Mouse (Mus musculus) layer of hippocampus, adult 2 months (tissue): ENCODE results near the gene Ncbp1. TPM values are rescaled to one million over a fixed set of nuclear protein-coding genes. Genes with fewer than 3 reads are reported as not detected.
"Not testable (repeated sequence)": the region's sequence is repeated elsewhere in the genome, so short reads cannot be mapped to it uniquely, and the experiment has no call there.

Source experiments
- DNase-seq, 2 experiments: peaks; one replicate each; pipeline ENCODE4 v3.0.0; 2022; ENCODE audit warnings: low spot score in 2 of 2
- H3K27ac ChIP-seq: fragments of 200-600 bp; 2 replicates; pipeline ENCODE4 v1.8.1; 2022
- H3K4me3 ChIP-seq: fragments of 200-600 bp; 2 replicates; pipeline ENCODE4 v1.8.1; 2022; ENCODE audit warnings: mild to moderate bottlenecking
- CTCF ChIP-seq: fragments of 200-600 bp; conservative IDR thresholded peaks from 2 replicates; pipeline ENCODE4 v1.8.1; 2022; ENCODE audit warnings: antibody characterized with exemption, mild to moderate bottlenecking, moderate library complexity
- total RNA-seq, 2 experiments: library from RNA; stranded (reverse); gene quantifications; 2 replicates each; pipeline ENCODE4 v1.2.3; 2021

The Ncbp1 gene
- total RNA-seq, 2 experiments from 2014 or later, result 57.1 to 57.2 TPM

GRCm38 (mm10) chr4:46144323-46144722, 5.9 kb downstream of the Ncbp1 start:
- peak; percentile 63 for TF ChIP-seq CTCF
- Histone ChIP-seq H3K27ac (no peak overlapping the region), H3K4me3 (no peak overlapping the region)
- no peak for DNase-seq

- no peak for TF ChIP-seq CTCF
- H3K27ac ChIP-seq, result peak overlapping the region; percentile 48; the same call in 1 of the 2 replicates
- DNase-seq, result peak in 1 of 2 experiments; percentile 58
- H3K4me3 ChIP-seq, result no peak overlapping the region
Observed at GRCm38 (mm10) chr4:46146881-46147280, 8.5 kb downstream of the Ncbp1 start.

GRCm38 (mm10) chr4:46151903-46152544, 13.6 kb downstream of the Ncbp1 start:
- Histone ChIP-seq H3K27ac (no peak overlapping the region), H3K4me3 (no peak overlapping the region)
- DNase-seq, result no peak
- no peak for TF ChIP-seq CTCF

GRCm38 (mm10) chr4:46164027-46164426, 25.6 kb downstream of the Ncbp1 start:
- no peak overlapping the region for H3K27ac ChIP-seq
- H3K4me3 ChIP-seq, result no peak overlapping the region
- DNase-seq, result no peak
- TF ChIP-seq CTCF, result no peak

- H3K4me3 ChIP-seq, result no peak overlapping the region
- no peak for TF ChIP-seq CTCF
- DNase-seq, result no peak
- H3K27ac ChIP-seq, result no peak overlapping the region
Observed at GRCm38 (mm10) chr4:46165831-46166230, 27.4 kb downstream of the Ncbp1 start.

- DNase-seq, result no peak
- TF ChIP-seq CTCF, result no peak
- H3K4me3 ChIP-seq, result no peak overlapping the region
- no peak overlapping the region for H3K27ac ChIP-seq
Observed at GRCm38 (mm10) chr4:46171761-46172160, 33.3 kb downstream of the Ncbp1 start.

GRCm38 (mm10) chr4:46176313-46176712, 37.9 kb downstream of the Ncbp1 start:
- Histone ChIP-seq H3K27ac (peak overlapping the region; percentile 63; the same call in 1 of the 2 replicates), H3K4me3 (no peak overlapping the region)
- no peak for DNase-seq
- TF ChIP-seq CTCF, result peak; percentile 61

GRCm38 (mm10) chr4:46177018-46177417, 38.6 kb downstream of the Ncbp1 start:
- H3K27ac ChIP-seq, result peak overlapping the region; percentile 63
- no peak overlapping the region for H3K4me3 ChIP-seq
- TF ChIP-seq CTCF, result no peak
- no peak for DNase-seq

GRCm38 (mm10) chr4:46177496-46177895, 39.1 kb downstream of the Ncbp1 start:
- Histone ChIP-seq H3K27ac (peak overlapping the region; percentile 63), H3K4me3 (no peak overlapping the region)
- DNase-seq, result peak in 1 of 2 experiments; percentile 26
- peak; percentile 29 for TF ChIP-seq CTCF

GRCm38 (mm10) chr4:46181168-46181567, 42.8 kb downstream of the Ncbp1 start:
- no peak for TF ChIP-seq CTCF
- no peak overlapping the region for H3K4me3 ChIP-seq
- DNase-seq, result no peak
- no peak overlapping the region for H3K27ac ChIP-seq

- Histone ChIP-seq H3K27ac (no peak overlapping the region), H3K4me3 (no peak overlapping the region)
- no peak for DNase-seq
- TF ChIP-seq CTCF, result no peak
Observed at GRCm38 (mm10) chr4:46182181-46182580, 43.8 kb downstream of the Ncbp1 start.

GRCm38 (mm10) chr4:46185423-46185822, 47.0 kb downstream of the Ncbp1 start:
- H3K27ac ChIP-seq, result no peak overlapping the region
- H3K4me3 ChIP-seq, result no peak overlapping the region
- TF ChIP-seq CTCF, result no peak
- no peak for DNase-seq

GRCm38 (mm10) chr4:46185890-46186289, 47.5 kb downstream of the Ncbp1 start:
- Histone ChIP-seq H3K27ac (no peak overlapping the region), H3K4me3 (no peak overlapping the region)
- no peak for TF ChIP-seq CTCF
- DNase-seq, result no peak

- H3K27ac ChIP-seq, result no peak overlapping the region
- no peak overlapping the region for H3K4me3 ChIP-seq
- no peak for TF ChIP-seq CTCF
- no peak for DNase-seq
Observed at GRCm38 (mm10) chr4:46186466-46186865, 48.1 kb downstream of the Ncbp1 start.

GRCm38 (mm10) chr4:46192011-46192410, 53.6 kb downstream of the Ncbp1 start:
- not testable (repeated sequence) for DNase-seq, H3K27ac ChIP-seq
- peak; percentile 76 for TF ChIP-seq CTCF

More at GRCm38 (mm10) chr4:46192011-46192410, 53.6 kb downstream of the Ncbp1 start:
- not testable (repeated sequence) for H3K4me3 ChIP-seq
